Mouse (Mus musculus) lung, postnatal 0 days (tissue): ENCODE results near the gene Anxa10. TPM values are rescaled to one million over a fixed set of nuclear protein-coding genes. Genes with fewer than 3 reads are reported as not detected.

Source experiments
- ATAC-seq: fragments of 200-750 bp; cut with Nextera tagmentation; 2 replicates; pipeline ENCODE4 v1.8.0; 2017; ENCODE audit warnings: moderate library complexity
- DNase-seq: peaks from one replicate; pipeline ENCODE4 v3.0.0-alpha.2; 2016; ENCODE audit warnings: low spot score
- H3K27ac ChIP-seq: fragments of 300-500 bp; sonication (generic); 2 replicates; pipeline ENCODE4 v1.5.1; 2014; ENCODE audit warnings: antibody characterized with exemption, mild to moderate bottlenecking, low read length, mixed read lengths
- H3K27me3 ChIP-seq: fragments of 300-500 bp; sonication (generic); replicated peaks from 2 replicates; pipeline ENCODE4 v1.6.1; 2014; ENCODE audit warnings: low read length, mixed read lengths; ENCODE audit not compliant: insufficient read depth
- H3K36me3 ChIP-seq: fragments of 300-500 bp; sonication (generic); 2 replicates; pipeline ENCODE4 v1.6.1; 2014; ENCODE audit warnings: low read length, mixed read lengths; ENCODE audit not compliant: insufficient read depth
- H3K4me1 ChIP-seq: fragments of 300-500 bp; sonication (generic); 2 replicates; pipeline ENCODE4 v1.6.1; 2014; ENCODE audit warnings: antibody characterized with exemption, low read depth, low read length, mixed read lengths; ENCODE audit not compliant: insufficient read depth
- H3K4me2 ChIP-seq: fragments of 300-500 bp; sonication (generic); replicated peaks from 2 replicates; pipeline ENCODE4 v1.6.1; 2014; ENCODE audit warnings: low read depth, mild to moderate bottlenecking, low read length, moderate library complexity, mixed read lengths
- H3K4me3 ChIP-seq: fragments of 300-500 bp; sonication (generic); 2 replicates; pipeline ENCODE4 v1.5.1; 2014; ENCODE audit warnings: low read depth, low read length
- H3K9ac ChIP-seq: fragments of 300-500 bp; sonication (generic); replicated peaks from 2 replicates; pipeline ENCODE4 v1.6.1; 2014; ENCODE audit warnings: low read depth, mild to moderate bottlenecking
- H3K9me3 ChIP-seq: fragments of 300-500 bp; sonication (generic); 2 replicates; pipeline ENCODE4 v1.6.1; 2016; ENCODE audit warnings: low read length, mixed read lengths
- CTCF ChIP-seq: IDR thresholded peaks from 2 replicates; pipeline ENCODE4 v1.5.1; 2016; ENCODE audit warnings: antibody characterized with exemption, mild to moderate bottlenecking
- EP300 ChIP-seq: IDR thresholded peaks from 2 replicates; pipeline ENCODE4 v1.6.1; 2016; ENCODE audit warnings: antibody characterized with exemption, mild to moderate bottlenecking, control low read depth
- WGBS: fragments of 180-500 bp; shearing (Covaris S2); extraction: QIAGEN DNeasy Blood & Tissue Kit; methylation state at CpG from one replicate; pipeline ENCODE4 v1.1.7; 2014; 5-methylcytosine and 5-hydroxymethylcytosine counted together
- polyA plus RNA-seq: library from polyadenylated mRNA; unstranded; fragments of >200 nt; fragmentation: Nextera tagmentation; extraction: Ambion mirVana; gene quantifications from 2 replicates; pipeline ENCODE4 v1.2.1, GENCODE M21; 2015

The Anxa10 gene
- polyA plus RNA-seq: not detected in 2 replicates

GRCm38 (mm10) chr8:62123098-62123497 lies at the start of gene Anxa10:
Anxa10 (minus strand) TSS chr8:62123150.
- Histone ChIP-seq H3K9ac (no peak within 1 kb of the TSS), H3K4me2 (no peak within 1 kb of the TSS), H3K36me3 (no peaks in the 10 kb centered on the region), H3K4me3 (no peak within 1 kb of the TSS), H3K27ac (no peak within 1 kb of the TSS), H3K27me3 (no peaks in the 10 kb centered on the region), H3K9me3 (no peaks in the 10 kb centered on the region), H3K4me1 (no peaks in the 10 kb centered on the region)
- no peak for TF ChIP-seq CTCF
- WGBS: 68% methylated on average over 2 of the region's 2 CpGs
- DNase-seq: no peak
- no peak for ATAC-seq

GRCm38 (mm10) chr8:62132662-62133366 lies 9.9 kb upstream of the Anxa10 start:
- Histone ChIP-seq H3K4me2 (no peak overlapping the region), H3K4me3 (no peak overlapping the region), H3K36me3 (no peaks in the 10 kb centered on the region), H3K4me1 (no peaks in the 10 kb centered on the region), H3K27ac (no peak overlapping the region), H3K9me3 (no peaks in the 10 kb centered on the region), H3K9ac (no peak overlapping the region), H3K27me3 (no peaks in the 10 kb centered on the region)
- no peak for ATAC-seq
- WGBS: 70% methylated on average over 3 of the region's 3 CpGs
- DNase-seq: no peak
- TF ChIP-seq EP300: no peak
- no peak for TF ChIP-seq CTCF

- WGBS: 85% methylated on average over 2 of the region's 2 CpGs
- H3K9me3 ChIP-seq: no peaks in the 10 kb centered on the region
- no peak overlapping the region for H3K4me3 ChIP-seq
- no peaks in the 10 kb centered on the region for H3K27me3 ChIP-seq
- DNase-seq (no peak), ATAC-seq (no peak)
- no peak overlapping the region for H3K9ac ChIP-seq
- no peaks in the 10 kb centered on the region for H3K4me1 ChIP-seq
- no peak overlapping the region for H3K27ac ChIP-seq
- no peaks in the 10 kb centered on the region for H3K36me3 ChIP-seq
- TF ChIP-seq CTCF: no peak
- TF ChIP-seq EP300: no peak
- H3K4me2 ChIP-seq: no peak overlapping the region
These were observed 25.7 kb downstream of the Anxa10 start for GRCm38 (mm10) chr8:62097213-62097612.

GRCm38 (mm10) chr8:62081804-62082203 lies 41.1 kb downstream of the Anxa10 start:
- H3K9me3 ChIP-seq: no peaks in the 10 kb centered on the region
- no peaks in the 10 kb centered on the region for H3K27me3 ChIP-seq
- no peak overlapping the region for H3K4me3 ChIP-seq
- DNase-seq: no peak
- H3K4me1 ChIP-seq: no peaks in the 10 kb centered on the region
- no peaks in the 10 kb centered on the region for H3K36me3 ChIP-seq
- no peak for ATAC-seq
- WGBS: 69% methylated on average over 2 of the region's 2 CpGs
- no peak overlapping the region for H3K9ac ChIP-seq
- TF ChIP-seq EP300 (no peak), CTCF (no peak)
- no peak overlapping the region for H3K4me2 ChIP-seq
- H3K27ac ChIP-seq: no peak overlapping the region

GRCm38 (mm10) chr8:62080195-62080802 lies 42.7 kb downstream of the Anxa10 start:
- Histone ChIP-seq H3K4me3 (no peak overlapping the region), H3K9ac (no peak overlapping the region), H3K9me3 (no peaks in the 10 kb centered on the region), H3K4me2 (no peak overlapping the region), H3K4me1 (no peaks in the 10 kb centered on the region), H3K27ac (no peak overlapping the region), H3K27me3 (no peaks in the 10 kb centered on the region), H3K36me3 (no peaks in the 10 kb centered on the region)
- TF ChIP-seq CTCF: peak; percentile 59
- no peak for TF ChIP-seq EP300
- 33% methylated on average over 3 of the region's 3 CpGs for WGBS
- DNase-seq (peak; percentile 64), ATAC-seq (no peak)

GRCm38 (mm10) chr8:62068305-62068704 lies 54.6 kb downstream of the Anxa10 start:
- DNase-seq (no peak), ATAC-seq (no peak)
- Histone ChIP-seq H3K9ac (no peak overlapping the region), H3K4me3 (no peak overlapping the region), H3K36me3 (no peaks in the 10 kb centered on the region), H3K4me1 (no peaks in the 10 kb centered on the region), H3K9me3 (no peaks in the 10 kb centered on the region), H3K27ac (no peak overlapping the region), H3K27me3 (no peaks in the 10 kb centered on the region), H3K4me2 (no peak overlapping the region)
- TF ChIP-seq CTCF: no peak
- TF ChIP-seq EP300: no peak
